Mouse (Mus musculus) liver, postnatal 0 days (tissue): Measurements from ENCODE around the gene Atoh7.

ENCODE experiments used
- CTCF ChIP-seq: sonication (generic); IDR thresholded peaks from 2 replicates; pipeline ENCODE4 v1.5.1; 2016; ENCODE audit warnings: antibody characterized with exemption, low read depth
- EP300 ChIP-seq: IDR thresholded peaks from 2 replicates; pipeline ENCODE4 v1.6.1; 2016; ENCODE audit warnings: antibody characterized with exemption, low read depth, mild to moderate bottlenecking

GRCm38 (mm10) chr10:63062696-63063095, 36.8 kb upstream of the Atoh7 start:
- no peak for TF ChIP-seq CTCF
- TF ChIP-seq EP300, result no peak
